Mouse (Mus musculus): ENCODE measurements around the gene Exoc6.

Gene Exoc6

GRCm38 (mm10) chr19:37695146-37695545 is 144.9 kb downstream of the Exoc6 start:
- no peak for DNase-seq

- DNase-seq: no peak
Measured at GRCm38 (mm10) chr19:37695762-37696602, 145.8 kb downstream of the Exoc6 start.

- DNase-seq: no peak
Measured at GRCm38 (mm10) chr19:37696603-37697334, 146.6 kb downstream of the Exoc6 start.

- no peak for DNase-seq
Measured at GRCm38 (mm10) chr19:37697335-37697636, 147.1 kb downstream of the Exoc6 start.

- no peak for DNase-seq
Measured at GRCm38 (mm10) chr19:37697651-37698272, 147.5 kb downstream of the Exoc6 start, which contains the start of gene Cyp26a1. Cyp26a1 (plus strand) TSS chr19:37697798.

- DNase-seq: no peak
Measured at GRCm38 (mm10) chr19:37698273-37699160, 148.3 kb downstream of the Exoc6 start.

- no peak for DNase-seq
Measured at GRCm38 (mm10) chr19:37699711-37700110, 149.5 kb downstream of the Exoc6 start.

- no peak for DNase-seq
Measured at GRCm38 (mm10) chr19:37702377-37703076, 152.3 kb downstream of the Exoc6 start.

- DNase-seq: peak; percentile 30
Measured at GRCm38 (mm10) chr19:37703902-37704509, 153.8 kb downstream of the Exoc6 start.

- DNase-seq: no peak
Measured at GRCm38 (mm10) chr19:37705722-37706121, 155.5 kb downstream of the Exoc6 start.

GRCm38 (mm10) chr19:37714681-37715080 is 164.5 kb downstream of the Exoc6 start:
- no peak for DNase-seq

- no peak for DNase-seq
Measured at GRCm38 (mm10) chr19:37715980-37716379, 165.8 kb downstream of the Exoc6 start.

GRCm38 (mm10) chr19:37716524-37717175 is 166.4 kb downstream of the Exoc6 start:
- no peak for DNase-seq

- DNase-seq: no peak
Measured at GRCm38 (mm10) chr19:37719166-37719565, 168.9 kb downstream of the Exoc6 start.

- DNase-seq: no peak
Measured at GRCm38 (mm10) chr19:37724591-37724990, 174.4 kb downstream of the Exoc6 start.

GRCm38 (mm10) chr19:37726585-37726984 is 176.4 kb downstream of the Exoc6 start:
- peak; percentile 16 for DNase-seq

- no peak for DNase-seq
Measured at GRCm38 (mm10) chr19:37727366-37727765, 177.1 kb downstream of the Exoc6 start.
